Mouse (Mus musculus): ENCODE results near the gene Sec62.
"Not testable (repeated sequence)": the region's sequence is repeated elsewhere in the genome, so short reads cannot be mapped to it uniquely, and the experiment has no call there.

Sec62 gene

DNA sequence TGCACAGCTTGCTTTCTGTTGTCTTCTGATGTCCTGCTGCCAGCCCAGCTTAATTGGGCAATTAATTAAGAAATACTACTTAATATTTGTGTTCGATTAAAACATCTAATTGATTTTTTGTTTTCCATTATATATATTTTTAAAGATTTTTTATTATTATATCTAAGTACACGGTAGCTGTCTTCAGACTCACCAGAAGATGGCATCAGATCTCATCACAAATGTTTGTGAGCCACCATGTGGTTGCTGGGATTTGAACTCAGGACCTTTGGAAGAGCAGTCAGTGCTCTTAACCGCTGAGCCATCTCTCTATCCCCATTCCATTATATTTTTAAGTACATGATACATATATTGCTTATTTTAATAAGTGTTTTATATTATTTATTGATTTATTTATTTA, 40.6 kb downstream of the Sec62 start:
- no peak for DNase-seq

DNA sequence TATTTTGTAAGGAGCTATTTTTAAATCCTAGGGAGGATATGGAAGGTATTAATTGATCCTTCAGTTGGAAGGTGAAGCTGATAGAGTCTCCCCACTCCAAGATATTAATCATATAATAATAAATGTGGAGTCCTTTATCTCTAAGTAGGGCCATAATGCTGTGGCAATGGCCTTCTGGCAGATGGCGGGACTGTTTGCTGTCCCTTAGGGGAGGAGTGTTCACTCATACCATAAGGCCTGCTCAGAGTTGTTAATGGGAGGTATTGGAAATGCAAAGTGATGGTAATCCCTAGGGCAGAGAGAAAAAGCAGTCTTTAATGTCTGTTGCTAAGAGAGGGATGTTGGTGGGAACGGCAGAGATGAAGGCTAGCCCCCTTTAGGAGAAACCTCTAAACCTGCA, 53.1 kb downstream of the Sec62 start:
- DNase-seq, result no peak

DNA sequence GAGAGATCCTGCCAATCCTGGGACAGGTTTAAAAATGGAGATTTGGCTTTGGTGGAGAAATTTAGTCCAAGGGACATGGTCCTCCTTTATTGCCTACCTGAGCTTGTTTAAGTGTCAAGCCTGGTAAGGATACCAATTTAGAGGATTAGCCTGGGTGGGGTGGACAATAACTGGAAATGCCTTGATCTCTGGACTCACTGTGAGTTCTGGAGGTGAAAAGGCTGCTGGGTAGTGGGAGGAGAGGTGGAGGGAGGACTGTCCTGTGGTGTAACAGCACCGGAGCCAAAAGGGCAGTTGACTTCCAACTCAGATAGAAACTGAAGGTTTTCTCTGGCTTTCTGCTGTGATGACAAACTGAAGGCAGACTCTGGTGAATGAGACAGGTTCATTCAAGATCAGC, 54.7 kb downstream of the Sec62 start:
- DNase-seq, result no peak

DNA sequence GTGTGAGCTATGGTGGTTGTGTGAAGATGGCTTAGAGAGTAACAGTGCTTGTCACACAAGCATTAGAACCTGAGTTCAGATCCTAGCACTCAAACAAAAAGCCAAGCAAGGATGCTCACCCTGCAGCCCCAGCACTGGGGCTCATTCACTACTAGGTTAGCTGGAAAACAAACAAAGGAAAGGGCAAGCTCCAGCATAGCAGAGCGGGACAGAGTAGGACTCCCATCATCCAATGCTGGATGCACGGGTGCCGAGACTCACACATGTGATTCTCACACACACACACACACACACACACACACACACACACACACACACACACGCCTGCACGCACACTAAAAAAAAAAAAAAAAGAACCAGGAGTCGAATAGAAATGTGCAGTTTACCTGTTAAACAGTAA, 58.7 kb downstream of the Sec62 start:
- DNase-seq, result peak in 1 of 2 experiments; percentile 21

DNA sequence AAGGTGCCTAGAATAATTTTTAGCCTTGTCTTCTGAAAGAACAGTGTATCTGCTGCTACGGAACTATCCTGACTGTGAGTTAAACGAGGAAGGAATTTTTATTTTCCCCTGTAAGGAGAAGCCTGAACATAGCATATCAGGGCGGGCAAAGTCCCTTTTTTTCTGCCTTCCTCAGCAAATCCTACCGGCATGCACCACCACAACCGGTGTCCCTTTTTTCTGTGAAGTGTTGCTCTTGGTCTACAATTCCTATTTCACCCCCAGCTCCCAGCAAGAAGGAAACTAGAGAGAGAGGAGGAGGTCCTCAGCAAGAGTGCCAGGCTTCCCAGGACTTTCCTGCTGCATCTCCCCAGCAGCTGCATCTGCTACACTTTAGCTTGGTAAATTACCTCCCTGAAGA, 60.9 kb downstream of the Sec62 start:
- peak in 1 of 2 experiments; percentile 38 for DNase-seq

DNA sequence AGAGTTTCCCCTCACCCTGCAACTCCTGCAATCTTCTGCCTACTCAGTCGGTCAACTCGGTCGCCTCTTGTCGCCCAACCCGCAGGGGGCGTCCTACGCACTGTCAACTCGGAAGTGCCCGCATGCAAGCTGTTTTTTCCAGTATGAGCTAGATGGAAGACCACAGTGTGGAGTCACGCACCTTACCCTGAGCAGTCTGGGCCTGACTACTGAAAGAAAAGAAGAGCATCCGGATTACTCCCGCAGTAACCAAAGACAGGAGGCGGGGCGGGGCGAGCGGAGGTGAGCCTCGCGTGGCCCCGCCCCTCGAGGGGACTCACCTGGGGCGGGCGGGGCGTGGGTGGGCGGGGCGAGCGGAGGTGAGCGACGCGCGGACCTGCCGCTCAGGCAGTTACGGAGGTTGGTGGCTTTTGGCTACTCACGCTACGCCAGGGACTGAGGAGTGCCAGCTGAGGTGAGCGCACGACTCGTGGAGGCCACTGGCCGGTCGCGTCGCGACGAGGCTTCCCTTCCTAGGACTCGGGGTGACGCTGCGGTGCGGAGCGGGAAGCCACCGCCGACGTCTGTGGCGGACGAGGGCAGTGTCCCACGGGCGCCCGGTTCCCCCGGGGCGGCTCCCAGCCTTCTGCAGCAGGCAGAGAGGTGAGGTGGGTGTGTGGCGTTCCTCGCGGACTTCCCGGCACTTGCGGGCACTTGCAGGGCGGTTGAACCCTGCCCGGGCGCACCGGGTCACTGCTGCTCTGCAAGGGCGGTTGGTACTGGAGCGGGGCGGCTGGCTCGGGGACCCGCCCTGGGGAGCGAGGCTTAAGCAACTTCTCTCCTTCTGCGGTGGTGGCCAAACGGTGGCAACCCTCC, 63.2 kb downstream of the Sec62 start, which contains the start of gene Gpr160:
TSS of gene Gpr160 (plus strand) at position 347 of the 855 bp plus-strand sequence.
- DNase-seq, result peak; percentile 76 to 81

DNA sequence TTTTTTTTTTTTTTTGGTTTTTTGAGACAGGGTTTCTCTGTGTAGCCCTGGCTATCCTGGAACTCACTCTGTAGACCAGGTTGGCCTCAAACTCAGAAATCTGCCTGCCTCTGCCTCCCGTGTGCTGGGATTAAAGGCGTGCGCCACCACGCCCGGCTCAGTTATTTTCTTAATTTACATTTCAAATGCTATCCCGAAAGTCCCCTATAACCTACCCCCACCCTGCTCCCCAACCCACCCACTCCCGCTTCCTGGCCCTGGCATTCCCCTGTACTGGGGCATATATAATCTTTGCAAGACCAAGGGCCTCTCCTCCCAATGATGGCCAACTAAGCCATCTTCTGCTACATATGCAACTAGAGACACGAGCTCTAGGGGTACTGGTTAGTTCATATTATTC, 66.9 kb downstream of the Sec62 start:
- DNase-seq, result not testable (repeated sequence)

DNA sequence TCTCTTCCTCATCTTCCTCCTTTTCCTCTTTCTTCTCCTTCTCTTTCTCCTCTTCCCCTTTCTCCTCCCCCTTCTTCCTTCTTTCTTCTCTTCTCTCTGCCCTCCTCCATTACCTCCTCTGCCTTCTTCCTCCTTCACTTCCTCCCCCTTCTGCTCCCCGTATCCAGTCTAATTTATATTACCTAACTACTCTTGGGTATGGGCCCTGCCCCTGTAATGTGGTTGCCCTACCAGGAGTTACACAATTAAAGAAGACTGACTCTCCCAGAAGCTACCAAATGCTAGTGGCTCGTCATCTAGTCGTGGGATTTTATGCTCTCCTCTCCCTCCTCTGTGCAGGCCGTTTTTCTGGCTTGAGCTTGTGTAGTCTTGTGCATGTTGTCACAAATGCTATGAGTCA, 68.0 kb downstream of the Sec62 start:
- no peak for DNase-seq

DNA sequence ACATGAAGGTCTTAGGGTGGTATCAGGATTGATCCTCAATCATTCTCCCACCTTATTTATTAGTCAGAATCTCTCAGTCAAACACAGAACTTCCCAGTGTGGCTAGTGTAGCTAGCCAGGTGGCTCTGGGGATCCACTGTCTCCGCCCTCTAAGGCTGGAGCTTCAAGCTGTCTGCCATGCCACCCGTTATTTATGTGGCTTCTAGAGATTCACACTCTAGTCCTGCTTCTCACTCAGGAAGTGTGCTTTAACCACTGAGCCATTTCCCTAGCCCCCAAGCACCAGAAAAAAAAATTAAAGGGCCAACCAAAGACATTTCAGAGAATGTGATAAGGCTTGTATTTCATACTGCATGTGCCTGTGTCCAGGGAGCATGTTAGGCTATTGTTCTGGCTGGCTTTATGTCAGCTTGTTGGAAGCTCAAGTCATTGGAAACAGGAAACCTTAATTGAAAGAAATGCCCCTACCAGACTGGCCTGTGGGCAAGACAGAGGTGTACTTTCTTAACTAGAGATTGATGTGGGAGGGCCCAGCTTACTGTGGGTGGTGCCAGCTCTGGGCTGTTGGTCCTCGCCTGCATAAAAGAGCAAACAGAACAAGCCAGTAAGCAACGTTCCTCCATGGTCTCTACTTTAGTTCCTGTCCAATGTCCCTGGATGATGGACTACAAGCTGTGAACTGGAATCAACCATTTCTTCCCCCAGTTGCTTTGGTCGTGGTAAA, 71.2 kb downstream of the Sec62 start:
- DNase-seq, result no peak

DNA sequence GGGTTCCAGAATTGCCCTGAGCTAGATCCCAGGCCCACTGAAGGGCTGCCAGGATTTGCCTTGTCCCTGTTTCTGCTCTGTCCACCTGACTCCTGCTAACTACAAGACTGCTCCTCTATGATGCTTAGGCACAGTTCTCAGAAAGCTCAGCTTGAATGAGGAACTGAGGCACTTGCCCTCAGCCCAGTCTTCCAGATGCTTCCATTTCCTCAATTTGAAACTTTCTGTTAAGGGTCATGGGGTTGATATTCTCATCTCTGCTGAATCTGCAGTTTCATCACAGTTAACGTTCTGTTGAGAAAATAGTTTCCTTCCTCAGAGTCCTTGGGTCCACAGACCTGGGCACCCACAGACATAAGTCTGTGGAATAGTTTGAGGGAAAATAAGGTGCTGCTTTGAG, 72.0 kb downstream of the Sec62 start:
- DNase-seq, result no peak

DNA sequence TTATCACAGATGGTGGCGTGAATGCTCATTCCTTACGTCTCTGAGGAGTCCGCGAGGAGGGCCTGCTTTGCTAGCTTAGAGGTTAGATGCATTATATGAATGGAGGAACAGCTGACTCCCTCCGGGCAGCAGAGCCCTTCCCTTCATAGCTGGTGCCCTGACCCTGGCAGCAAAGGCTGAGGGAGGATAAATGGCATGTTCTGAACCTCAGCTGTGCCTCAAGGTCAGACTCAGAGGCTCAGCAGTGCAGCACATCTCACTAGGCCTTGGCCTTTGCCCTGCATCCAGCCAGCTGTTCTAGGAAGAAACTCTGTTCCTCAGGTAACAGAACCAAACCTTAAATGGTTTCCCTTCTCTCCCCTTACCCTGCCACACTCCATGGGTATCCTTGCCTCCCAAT, 75.5 kb downstream of the Sec62 start:
- no peak for DNase-seq

DNA sequence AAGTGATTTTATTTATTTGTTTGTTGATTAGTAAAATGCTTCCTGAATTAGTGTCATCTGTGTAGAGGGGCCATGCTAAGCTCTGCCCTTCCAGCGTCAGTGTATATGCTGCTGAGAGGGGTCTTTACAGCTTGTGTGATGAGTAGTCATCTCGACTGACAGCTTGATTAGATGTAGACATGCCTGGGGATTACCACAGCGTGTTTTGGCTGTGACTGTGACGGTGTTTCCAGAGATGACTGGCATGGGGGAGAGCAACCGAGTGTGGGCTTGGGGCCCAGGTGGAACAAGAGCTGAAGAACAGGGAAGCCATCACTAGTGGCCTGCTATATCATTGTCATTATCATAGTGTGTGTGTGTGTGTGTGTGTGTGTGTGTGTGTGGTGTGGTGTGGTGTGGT, 76.0 kb downstream of the Sec62 start:
- DNase-seq, result no peak

DNA sequence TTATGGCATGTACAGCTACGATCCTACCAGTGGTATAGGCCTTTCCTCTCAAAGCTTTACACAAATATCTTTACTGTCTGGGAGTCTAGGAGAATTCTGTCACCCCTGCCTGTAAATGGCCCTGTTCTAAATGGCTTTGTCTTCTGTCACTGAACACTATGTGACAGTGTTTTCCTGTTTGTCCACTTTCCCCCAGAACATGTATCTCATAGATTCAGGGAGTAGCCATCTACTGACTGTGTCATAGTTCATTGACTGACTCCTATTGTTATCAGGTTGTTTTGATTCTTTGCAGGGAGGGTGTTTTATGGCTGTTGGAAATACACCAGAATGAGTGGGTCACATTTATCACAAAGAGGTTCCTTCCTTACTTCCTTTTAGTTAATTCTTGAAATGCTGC, 77.3 kb downstream of the Sec62 start:
- DNase-seq, result no peak

Data from kidney, adult 8-10 months (tissue).